Mouse (Mus musculus) kidney, adult 2 months (tissue): ENCODE data around the gene Gm8369.

Experiments
- CTCF ChIP-seq: fragments of 200-500 bp; conservative IDR thresholded peaks from 2 replicates; pipeline ENCODE4 v1.5.1; 2011; ENCODE audit warnings: low read depth, mild to moderate bottlenecking, control low read depth, low read length, moderate library complexity, mixed read lengths; ENCODE audit not compliant: insufficient read depth, insufficient read length
- POLR2A ChIP-seq: fragments of 200-500 bp; IDR thresholded peaks from one replicate; pipeline ENCODE4 v1.6.1; 2011; ENCODE audit warnings: low read depth, low read length, control low read depth

DNA sequence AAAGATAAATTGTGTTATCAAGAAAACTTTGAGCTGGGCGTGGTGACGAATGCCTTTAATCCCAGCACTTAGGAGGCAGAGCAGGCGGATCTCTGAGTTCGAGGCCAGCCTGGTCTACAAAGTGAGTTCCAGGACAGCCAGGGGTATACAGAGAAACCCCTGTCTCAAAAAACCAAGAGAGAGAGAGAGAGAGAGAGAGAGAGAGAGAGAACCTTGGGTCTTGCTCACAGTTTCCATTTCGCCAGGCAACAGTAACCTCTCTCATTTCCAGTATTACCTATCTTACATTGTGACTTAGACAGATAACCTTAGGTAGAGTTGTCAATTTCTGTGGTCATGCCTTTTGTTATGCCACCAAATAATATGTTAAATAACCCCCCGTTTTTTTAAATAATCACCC, 10.6 kb downstream of the Gm8369 start:
- TF ChIP-seq CTCF (no peak), POLR2A (no peak)
